In genomic region chr15:12068395-12069218, GRCm38 (mm10) we compare ENCODE assay signal across 11 mouse cellular contexts. TPM values are rescaled to one million over a fixed set of nuclear protein-coding genes. Genes with fewer than 3 reads are reported as not detected.
DNase-seq lines count a peak whose midpoint lies in the region; ATAC-seq lines count a peak whose summit lies in the region.
"Had no signal": no experiment of that assay in that cellular context is flagged by ENCODE, and none has a peak within 500 bp of the region (broad histone marks: within the 10 kb centered on the region; RNA-seq: fewer than 3 reads in every experiment).

No protein-coding gene starts in this region.

- H3K4me2 ChIP-seq in kidney, embryonic 15.5 days, result peak overlapping the region; percentile 7; the same call in 1 of the 2 replicates

- H3K36me3 ChIP-seq in kidney, embryonic 15.5 days, result no peaks in the 10 kb centered on the region
- H3K36me3 ChIP-seq in embryonic facial prominence, embryonic 10.5 days (replicated peaks), result no peaks in the 10 kb centered on the region
- no peaks in the 10 kb centered on the region for H3K36me3 ChIP-seq in limb, embryonic 10.5 days
- H3K36me3 ChIP-seq: midbrain, embryonic 10.5 days had no signal

- WGBS in kidney, embryonic 15.5 days, result 41% methylated on average over 9 of the region's 9 CpGs
- 60% methylated on average over 9 of the region's 9 CpGs for WGBS in embryonic facial prominence, embryonic 10.5 days
- 50% methylated on average over 9 of the region's 9 CpGs for WGBS in limb, embryonic 10.5 days

- ATAC-seq in kidney, embryonic 15.5 days (replicated peaks; ENCODE audit: low FRiP score), result peak; percentile 70
- ATAC-seq in CD4-positive, CD25-positive, alpha-beta regulatory T cell, adult 4 months, result peak; percentile 41

- H3K4me3 ChIP-seq in kidney, embryonic 15.5 days (replicated peaks), result no peak overlapping the region
- no peak overlapping the region for H3K4me3 ChIP-seq in embryonic facial prominence, embryonic 10.5 days
- H3K4me3 ChIP-seq in limb, embryonic 10.5 days, result no peak overlapping the region
- H3K4me3 ChIP-seq: midbrain, embryonic 10.5 days had no signal

- H3K27ac ChIP-seq in kidney, embryonic 15.5 days, result peak overlapping the region; percentile 88
- peak overlapping the region; percentile 69 for H3K27ac ChIP-seq in embryonic facial prominence, embryonic 10.5 days (replicated peaks)
- H3K27ac ChIP-seq in limb, embryonic 10.5 days, result peak overlapping the region; percentile 83
- H3K27ac ChIP-seq: midbrain, embryonic 10.5 days had no signal

- H3K9me3 ChIP-seq in kidney, embryonic 15.5 days (replicated peaks), result no peaks in the 10 kb centered on the region
- H3K9me3 ChIP-seq in embryonic facial prominence, embryonic 10.5 days, result 0 out of 2 replicates have a peak, but pooled peaks cover 2% of the 10 kb centered on the region
- no peaks in the 10 kb centered on the region for H3K9me3 ChIP-seq in limb, embryonic 10.5 days (replicated peaks)
- H3K9me3 ChIP-seq: midbrain, embryonic 10.5 days had no signal

- no peaks in the 10 kb centered on the region for H3K27me3 ChIP-seq in kidney, embryonic 15.5 days
- no peaks in the 10 kb centered on the region for H3K27me3 ChIP-seq in embryonic facial prominence, embryonic 10.5 days (replicated peaks; ENCODE audit: low read depth, poor library complexity, severe bottlenecking)
- H3K27me3 ChIP-seq in limb, embryonic 10.5 days (ENCODE audit: low read depth, poor library complexity, severe bottlenecking), result no peaks in the 10 kb centered on the region

- no peak overlapping the region for H3K9ac ChIP-seq in kidney, embryonic 15.5 days

- H3K4me1 ChIP-seq in kidney, embryonic 15.5 days, result peaks cover 40% of the 10 kb centered on the region
- peaks cover 18% of the 10 kb centered on the region for H3K4me1 ChIP-seq in embryonic facial prominence, embryonic 10.5 days
- peaks cover 31% of the 10 kb centered on the region for H3K4me1 ChIP-seq in limb, embryonic 10.5 days

- DNase-seq in kidney, adult 11 months, result no peak
- DNase-seq in embryonic facial prominence, embryonic 10.5 days (ENCODE audit: low spot score), result peak; percentile 56
- DNase-seq in limb, embryonic 10.5 days (ENCODE audit: low spot score), result peak; percentile 61
- DNase-seq in cerebellum, adult 18-20 months, result no peak
- no peak for DNase-seq in right cerebral cortex, postnatal 10 days (ENCODE audit: low spot score in 2 of 2)
- no peak for DNase-seq in urinary bladder, postnatal 36 days (ENCODE audit: low spot score in 2 of 2)
- DNase-seq: cerebellum, adult 11 months; thymus, postnatal 14 days had no signal

RNA-seq across cellular contexts. Expression of gene Zfr, which starts 49.0 kb away (rescaled TPM):
- polyA plus RNA-seq in kidney, embryonic 15.5 days (2015; fragmentation: Nextera tagmentation; extraction: Ambion mirVana), result 108 and 109 TPM in 2 replicates
- polyA plus RNA-seq in CD4-positive, CD25-positive, alpha-beta regulatory T cell, adult 4 months (2017; shearing (Covaris generic)), result 100 to 1,000 TPM; 189 to 227 TPM
- polyA plus RNA-seq in embryonic facial prominence, embryonic 10.5 days (2016; fragmentation: Nextera tagmentation; extraction: Ambion mirVana), result 137 and 144 TPM in 2 replicates
- polyA plus RNA-seq in limb, embryonic 10.5 days (2016; fragmentation: Nextera tagmentation; extraction: Ambion mirVana), result 120 and 126 TPM in 2 replicates

Comparison
In these comparisons a context has a peak if more than half of its experiments do, and no peak if none do; other contexts are left out.
1. DNase-seq: peak in embryonic facial prominence, embryonic 10.5 days (single experiment) and limb, embryonic 10.5 days (single experiment); none in kidney, adult 11 months (single experiment), cerebellum, adult 18-20 months (0 of 2), right cerebral cortex, postnatal 10 days (0 of 2) and urinary bladder, postnatal 36 days (0 of 2).
2. Peak in every context shown above with its lines, with median percentiles within 50 percentile points of each other: H3K27ac ChIP-seq.